Mouse (Mus musculus) kidney, embryonic 14.5 days (tissue): ENCODE measurements around the gene Tmem238l. TPM values are rescaled to one million over a fixed set of nuclear protein-coding genes. Genes with fewer than 3 reads are reported as not detected.

Experiments used
- ATAC-seq: fragments of 200-750 bp; cut with Nextera tagmentation; 2 replicates; pipeline ENCODE4 v1.8.0; 2017; ENCODE audit warnings: moderate number of reproducible peaks, mild to moderate bottlenecking, moderate TSS enrichment, moderate library complexity; ENCODE audit not compliant: low FRiP score, low TSS enrichment
- H3K27ac ChIP-seq: fragments of 300-500 bp; sonication (generic); 2 replicates; pipeline ENCODE4 v1.5.1; 2014; ENCODE audit warnings: low read depth, mild to moderate bottlenecking, low read length, moderate library complexity, mixed read lengths
- H3K27me3 ChIP-seq: fragments of 300-500 bp; sonication (generic); 2 replicates; pipeline ENCODE4 v1.6.1; 2014; ENCODE audit warnings: mild to moderate bottlenecking, low read length; ENCODE audit not compliant: control insufficient read depth, insufficient read depth
- H3K36me3 ChIP-seq: fragments of 300-500 bp; sonication (generic); 2 replicates; pipeline ENCODE4 v1.6.1; 2014; ENCODE audit warnings: low read length, mixed read lengths; ENCODE audit not compliant: control insufficient read depth, insufficient read depth
- H3K4me1 ChIP-seq: fragments of 300-500 bp; sonication (generic); 2 replicates; pipeline ENCODE4 v1.6.1; 2014; ENCODE audit warnings: low read length, mixed read lengths; ENCODE audit not compliant: control insufficient read depth, insufficient read depth
- H3K4me2 ChIP-seq: fragments of 300-500 bp; sonication (generic); replicated peaks from 2 replicates; pipeline ENCODE4 v1.6.1; 2014; ENCODE audit warnings: low read depth, mild to moderate bottlenecking, low read length
- H3K4me3 ChIP-seq: fragments of 300-500 bp; sonication (generic); 2 replicates; pipeline ENCODE4 v1.5.1; 2014; ENCODE audit warnings: mild to moderate bottlenecking, low read length
- H3K9ac ChIP-seq: fragments of 300-500 bp; sonication (generic); 2 replicates; pipeline ENCODE4 v1.6.1; 2014; ENCODE audit warnings: low read depth, mild to moderate bottlenecking, low read length, moderate library complexity
- H3K9me3 ChIP-seq: fragments of 300-500 bp; sonication (generic); 2 replicates; pipeline ENCODE4 v1.6.1; 2016; ENCODE audit warnings: low read length; ENCODE audit not compliant: control insufficient read depth
- WGBS: fragments of 180-500 bp; shearing (Covaris S2); extraction: QIAGEN DNeasy Blood & Tissue Kit; methylation state at CpG from one replicate; pipeline ENCODE4 v1.1.7; 2014; 5-methylcytosine and 5-hydroxymethylcytosine counted together
- polyA plus RNA-seq: library from polyadenylated mRNA; unstranded; fragments of >200 nt; fragmentation: Nextera tagmentation; extraction: Ambion mirVana; gene quantifications from 2 replicates; pipeline ENCODE4 v1.2.1, GENCODE M21; 2014

Tmem238l gene
- polyA plus RNA-seq, 1 experiment from 2014 or later = not detected

GRCm38 (mm10) chr11:66992150-66992549 lies 35.7 kb downstream of the Tmem238l start:
- no peak overlapping the region for H3K9ac ChIP-seq
- no peak overlapping the region for H3K4me3 ChIP-seq
- ATAC-seq = no peak
- no peaks in the 10 kb centered on the region for H3K36me3 ChIP-seq
- no peaks in the 10 kb centered on the region for H3K27me3 ChIP-seq
- no peak overlapping the region for H3K4me2 ChIP-seq
- WGBS = 83% methylated on average over 2 of the region's 2 CpGs
- no peak overlapping the region for H3K27ac ChIP-seq
- no peaks in the 10 kb centered on the region for H3K9me3 ChIP-seq
- H3K4me1 ChIP-seq = no peaks in the 10 kb centered on the region

- Histone ChIP-seq H3K9me3 (no peaks in the 10 kb centered on the region), H3K4me3 (no peak overlapping the region), H3K36me3 (no peaks in the 10 kb centered on the region), H3K4me1 (no peaks in the 10 kb centered on the region), H3K4me2 (no peak overlapping the region), H3K27me3 (no peaks in the 10 kb centered on the region), H3K9ac (no peak overlapping the region), H3K27ac (no peak overlapping the region)
- no peak for ATAC-seq
- WGBS = 21% methylated on average over 1 of the region's 1 CpGs
Measured at GRCm38 (mm10) chr11:66993674-66994073, 37.2 kb downstream of the Tmem238l start.

GRCm38 (mm10) chr11:66996446-66996845 lies 40.0 kb downstream of the Tmem238l start:
- Histone ChIP-seq H3K9me3 (no peaks in the 10 kb centered on the region), H3K4me2 (no peak overlapping the region), H3K27ac (no peak overlapping the region), H3K9ac (no peak overlapping the region), H3K4me1 (no peaks in the 10 kb centered on the region), H3K27me3 (no peaks in the 10 kb centered on the region), H3K36me3 (no peaks in the 10 kb centered on the region), H3K4me3 (no peak overlapping the region)
- WGBS = 75% methylated on average over 4 of the region's 4 CpGs
- ATAC-seq = no peak

- 76% methylated on average over 14 of the region's 14 CpGs for WGBS
- no peaks in the 10 kb centered on the region for H3K9me3 ChIP-seq
- no peak overlapping the region for H3K9ac ChIP-seq
- ATAC-seq = no peak
- no peak overlapping the region for H3K4me3 ChIP-seq
- H3K4me2 ChIP-seq = no peak overlapping the region
- H3K36me3 ChIP-seq = no peaks in the 10 kb centered on the region
- no peaks in the 10 kb centered on the region for H3K4me1 ChIP-seq
- no peak overlapping the region for H3K27ac ChIP-seq
- no peaks in the 10 kb centered on the region for H3K27me3 ChIP-seq
Measured at GRCm38 (mm10) chr11:66998467-66999403, 42.3 kb downstream of the Tmem238l start.

- Histone ChIP-seq H3K4me3 (no peak overlapping the region), H3K27me3 (no peaks in the 10 kb centered on the region), H3K27ac (no peak overlapping the region), H3K9ac (no peak overlapping the region), H3K4me1 (no peaks in the 10 kb centered on the region), H3K9me3 (no peaks in the 10 kb centered on the region), H3K36me3 (no peaks in the 10 kb centered on the region), H3K4me2 (no peak overlapping the region)
- 69% methylated on average over 4 of the region's 4 CpGs for WGBS
- no peak for ATAC-seq
Measured at GRCm38 (mm10) chr11:67000671-67001070, 44.2 kb downstream of the Tmem238l start.

- no peak for ATAC-seq
- WGBS = 32% methylated on average over 1 of the region's 1 CpGs
- no peak overlapping the region for H3K9ac ChIP-seq
- H3K36me3 ChIP-seq = no peaks in the 10 kb centered on the region
- H3K27me3 ChIP-seq = no peaks in the 10 kb centered on the region
- no peaks in the 10 kb centered on the region for H3K9me3 ChIP-seq
- H3K4me2 ChIP-seq = no peak overlapping the region
- H3K4me3 ChIP-seq = no peak overlapping the region
- H3K4me1 ChIP-seq = no peaks in the 10 kb centered on the region
- no peak overlapping the region for H3K27ac ChIP-seq
Measured at GRCm38 (mm10) chr11:67001717-67002116, 45.3 kb downstream of the Tmem238l start.

GRCm38 (mm10) chr11:67002911-67003310 lies 46.5 kb downstream of the Tmem238l start:
- no peaks in the 10 kb centered on the region for H3K27me3 ChIP-seq
- no peak for ATAC-seq
- no peak overlapping the region for H3K4me3 ChIP-seq
- no peaks in the 10 kb centered on the region for H3K4me1 ChIP-seq
- WGBS = 60% methylated on average over 2 of the region's 2 CpGs
- H3K4me2 ChIP-seq = no peak overlapping the region
- no peak overlapping the region for H3K27ac ChIP-seq
- H3K9me3 ChIP-seq = no peaks in the 10 kb centered on the region
- H3K9ac ChIP-seq = no peak overlapping the region
- H3K36me3 ChIP-seq = no peaks in the 10 kb centered on the region

- Histone ChIP-seq H3K9me3 (no peaks in the 10 kb centered on the region), H3K9ac (no peak overlapping the region), H3K27ac (no peak overlapping the region), H3K4me1 (0 out of 2 replicates have a peak, but pooled peaks cover 3% of the 10 kb centered on the region), H3K4me2 (no peak overlapping the region), H3K27me3 (no peaks in the 10 kb centered on the region), H3K36me3 (no peaks in the 10 kb centered on the region), H3K4me3 (no peak overlapping the region)
- no peak for ATAC-seq
- 84% methylated on average over 8 of the region's 8 CpGs for WGBS
Measured at GRCm38 (mm10) chr11:67007961-67008360, 51.5 kb downstream of the Tmem238l start.

GRCm38 (mm10) chr11:67008528-67008927 lies 52.1 kb downstream of the Tmem238l start:
- Histone ChIP-seq H3K9me3 (no peaks in the 10 kb centered on the region), H3K4me2 (no peak overlapping the region), H3K4me1 (0 out of 2 replicates have a peak, but pooled peaks cover 3% of the 10 kb centered on the region), H3K27me3 (no peaks in the 10 kb centered on the region), H3K9ac (no peak overlapping the region), H3K4me3 (no peak overlapping the region), H3K36me3 (no peaks in the 10 kb centered on the region), H3K27ac (no peak overlapping the region)
- 95% methylated on average over 4 of the region's 4 CpGs for whole genome bisulfite sequencing
- no peak for ATAC-seq
